Mouse (Mus musculus) testis, adult 2 months (tissue): ENCODE data around the gene Bcat1.

Experiments
- CTCF ChIP-seq: fragments of 200-500 bp; IDR thresholded peaks from 2 replicates; pipeline ENCODE4 v1.5.1; 2012; ENCODE audit warnings: low read depth, mild to moderate bottlenecking, inconsistent platforms, low read length, moderate library complexity; ENCODE audit not compliant: control insufficient read depth, insufficient read depth, insufficient replicate concordance
- POLR2A ChIP-seq: fragments of 200-500 bp; IDR thresholded peaks from 2 replicates; pipeline ENCODE4 v1.6.1; 2012; ENCODE audit warnings: low read depth, mild to moderate bottlenecking, inconsistent platforms, low read length, moderate library complexity; ENCODE audit not compliant: control insufficient read depth

DNA sequence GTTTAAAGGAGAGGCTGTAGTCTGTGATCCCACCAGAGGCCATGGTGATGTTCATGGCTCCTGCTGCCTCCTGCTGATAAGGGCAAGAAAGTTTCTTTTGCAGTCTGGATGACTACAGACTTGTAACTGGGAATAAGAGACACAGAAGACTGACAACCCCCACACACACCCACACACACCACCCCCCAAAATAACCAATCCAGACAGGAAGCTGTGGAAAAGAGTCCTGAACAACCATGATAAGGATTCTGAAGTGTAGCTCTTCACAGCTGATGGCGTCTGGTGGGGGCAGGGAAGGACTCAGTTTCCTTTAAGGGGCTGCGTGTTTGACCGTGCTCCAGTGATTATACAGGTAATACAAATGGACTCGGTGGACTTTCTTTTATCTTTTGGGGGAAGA lies 13.4 kb upstream of the Bcat1 start:
- TF ChIP-seq CTCF (no peak), POLR2A (no peak)
